Mouse (Mus musculus) small intestine, adult 2 months (tissue): Measurements from ENCODE around the gene Rab36. TPM values are rescaled to one million over a fixed set of nuclear protein-coding genes. Genes with fewer than 3 reads are reported as not detected.

Source experiments
- H3K27ac ChIP-seq: fragments of 200-500 bp; 2 replicates; pipeline ENCODE4 v1.5.1; 2012; ENCODE audit warnings: low read depth, low read length, control low read depth, inconsistent platforms; ENCODE audit not compliant: insufficient read depth
- H3K27me3 ChIP-seq: fragments of 200-500 bp; 2 replicates; pipeline ENCODE4 v1.6.1; 2012; ENCODE audit warnings: mild to moderate bottlenecking, moderate library complexity, low read length, inconsistent platforms; ENCODE audit not compliant: control insufficient read depth, insufficient read depth
- H3K36me3 ChIP-seq: fragments of 200-500 bp; 2 replicates; pipeline ENCODE4 v1.6.1; 2012; ENCODE audit warnings: mild to moderate bottlenecking, low read length, control low read depth, inconsistent platforms; ENCODE audit not compliant: control insufficient read depth, insufficient read depth
- H3K4me1 ChIP-seq: fragments of 200-500 bp; 2 replicates; pipeline ENCODE4 v1.6.1; 2012; ENCODE audit warnings: low read length, inconsistent platforms, mixed read lengths; ENCODE audit not compliant: control insufficient read depth, insufficient read depth, insufficient read length
- H3K4me3 ChIP-seq: fragments of 200-500 bp; 2 replicates; pipeline ENCODE4 v1.5.1; 2012; ENCODE audit warnings: low read depth, mild to moderate bottlenecking, control low read depth, inconsistent platforms, low read length, moderate library complexity
- CTCF ChIP-seq: fragments of 200-500 bp; IDR thresholded peaks from 2 replicates; pipeline ENCODE4 v1.5.1; 2012; ENCODE audit warnings: low read depth, mild to moderate bottlenecking, control low read depth, inconsistent platforms, low read length, moderate library complexity, mixed read lengths; ENCODE audit not compliant: insufficient replicate concordance, insufficient read length; ENCODE audit errors: extremely low read depth
- POLR2A ChIP-seq: fragments of 200-500 bp; IDR thresholded peaks from 2 replicates; pipeline ENCODE4 v1.6.1; 2012; ENCODE audit warnings: low read depth, mild to moderate bottlenecking, control low read depth, inconsistent platforms, low read length, moderate library complexity
- WGBS: fragments of 180-500 bp; shearing (Covaris S2); methylation state at CpG from one replicate; pipeline ENCODE4 v1.1.7; 2018; 5-methylcytosine and 5-hydroxymethylcytosine counted together
- polyA plus RNA-seq: library from polyadenylated mRNA; depleted of rRNA; stranded (reverse); fragments of >200 nt; gene quantifications from 2 replicates; pipeline ENCODE4 v1.2.3, GENCODE M21; 2012; rRNA removed

Rab36 gene
- 1.2 and 1.6 TPM in 2 replicates for polyA plus RNA-seq

- no peak for TF ChIP-seq POLR2A
- TF ChIP-seq CTCF, result no peak
- H3K27ac ChIP-seq, result no peak within 1 kb of the TSS
- WGBS, result under 1% methylated on average over 36 of the region's 36 CpGs
- peak within 1 kb of the TSS; percentile 61 for H3K4me3 ChIP-seq
- H3K27me3 ChIP-seq, result no peaks in the 10 kb centered on the region
- peaks cover 11% of the 10 kb centered on the region for H3K4me1 ChIP-seq
- H3K36me3 ChIP-seq, result no peaks in the 10 kb centered on the region
Measured at GRCm38 (mm10) chr10:75036883-75037379, at the start of gene Rab36. TSS of gene Rab36 (plus strand) at chr10:75037058.

- 19% methylated on average over 14 of the region's 14 CpGs for WGBS
- Histone ChIP-seq H3K27me3 (no peaks in the 10 kb centered on the region), H3K4me1 (0 out of 2 replicates have a peak, but pooled peaks cover 4% of the 10 kb centered on the region), H3K36me3 (no peaks in the 10 kb centered on the region), H3K27ac (no peak overlapping the region), H3K4me3 (no peak overlapping the region)
- TF ChIP-seq POLR2A (no peak), CTCF (no peak)
Measured at GRCm38 (mm10) chr10:74987698-74988470, 49.0 kb upstream of the Rab36 start.

GRCm38 (mm10) chr10:74989814-74990213 is 47.0 kb upstream of the Rab36 start:
- Histone ChIP-seq H3K4me1 (0 out of 2 replicates have a peak, but pooled peaks cover 4% of the 10 kb centered on the region), H3K36me3 (no peaks in the 10 kb centered on the region), H3K27ac (no peak overlapping the region), H3K4me3 (no peak overlapping the region), H3K27me3 (no peaks in the 10 kb centered on the region)
- no peak for TF ChIP-seq POLR2A
- peak; percentile 16; the same call in 1 of the 2 replicates for TF ChIP-seq CTCF
- WGBS, result 79% methylated on average over 4 of the region's 4 CpGs

GRCm38 (mm10) chr10:74990584-74991322 is 46.1 kb upstream of the Rab36 start:
- 62% methylated on average over 26 of the region's 26 CpGs for WGBS
- Histone ChIP-seq H3K4me1 (0 out of 2 replicates have a peak, but pooled peaks cover 4% of the 10 kb centered on the region), H3K4me3 (no peak overlapping the region), H3K27me3 (no peaks in the 10 kb centered on the region), H3K27ac (no peak overlapping the region), H3K36me3 (no peaks in the 10 kb centered on the region)
- no peak for TF ChIP-seq POLR2A
- TF ChIP-seq CTCF, result no peak

GRCm38 (mm10) chr10:74994863-74995262 is 42.0 kb upstream of the Rab36 start:
- 11% methylated on average over 5 of the region's 5 CpGs for WGBS
- no peaks in the 10 kb centered on the region for H3K4me1 ChIP-seq
- H3K27me3 ChIP-seq, result no peaks in the 10 kb centered on the region
- no peaks in the 10 kb centered on the region for H3K36me3 ChIP-seq
- H3K4me3 ChIP-seq, result no peak overlapping the region
- TF ChIP-seq CTCF (no peak), POLR2A (no peak)
- H3K27ac ChIP-seq, result no peak overlapping the region

- Histone ChIP-seq H3K27ac (no peak overlapping the region), H3K4me3 (no peak overlapping the region), H3K4me1 (no peaks in the 10 kb centered on the region), H3K36me3 (no peaks in the 10 kb centered on the region), H3K27me3 (no peaks in the 10 kb centered on the region)
- TF ChIP-seq CTCF (no peak), POLR2A (no peak)
- WGBS, result 16% methylated on average over 17 of the region's 17 CpGs
Measured at GRCm38 (mm10) chr10:74995377-74995776, 41.5 kb upstream of the Rab36 start.

GRCm38 (mm10) chr10:75001391-75001790 is 35.5 kb upstream of the Rab36 start:
- H3K27ac ChIP-seq, result no peak overlapping the region
- no peaks in the 10 kb centered on the region for H3K36me3 ChIP-seq
- no peaks in the 10 kb centered on the region for H3K27me3 ChIP-seq
- TF ChIP-seq POLR2A (no peak), CTCF (no peak)
- 94% methylated on average over 8 of the region's 8 CpGs for WGBS
- H3K4me3 ChIP-seq, result no peak overlapping the region
- no peaks in the 10 kb centered on the region for H3K4me1 ChIP-seq
